Mouse (Mus musculus) layer of hippocampus, adult 2 months (tissue): Measurements from ENCODE around the gene Sqstm1. TPM values are rescaled to one million over a fixed set of nuclear protein-coding genes. Genes with fewer than 3 reads are reported as not detected.

Experiments
- DNase-seq, 2 experiments: peaks; one replicate each; pipeline ENCODE4 v3.0.0; 2022; ENCODE audit warnings: low spot score in 2 of 2
- H3K27ac ChIP-seq: fragments of 200-600 bp; 2 replicates; pipeline ENCODE4 v1.8.1; 2022
- H3K4me3 ChIP-seq: fragments of 200-600 bp; 2 replicates; pipeline ENCODE4 v1.8.1; 2022; ENCODE audit warnings: mild to moderate bottlenecking
- CTCF ChIP-seq: fragments of 200-600 bp; conservative IDR thresholded peaks from 2 replicates; pipeline ENCODE4 v1.8.1; 2022; ENCODE audit warnings: antibody characterized with exemption, mild to moderate bottlenecking, moderate library complexity
- total RNA-seq, 2 experiments: library from RNA; stranded (reverse); gene quantifications; 2 replicates each; pipeline ENCODE4 v1.2.3; 2021

Gene Sqstm1
- total RNA-seq, 2 experiments from 2014 or later: 444 to 465 TPM

DNA sequence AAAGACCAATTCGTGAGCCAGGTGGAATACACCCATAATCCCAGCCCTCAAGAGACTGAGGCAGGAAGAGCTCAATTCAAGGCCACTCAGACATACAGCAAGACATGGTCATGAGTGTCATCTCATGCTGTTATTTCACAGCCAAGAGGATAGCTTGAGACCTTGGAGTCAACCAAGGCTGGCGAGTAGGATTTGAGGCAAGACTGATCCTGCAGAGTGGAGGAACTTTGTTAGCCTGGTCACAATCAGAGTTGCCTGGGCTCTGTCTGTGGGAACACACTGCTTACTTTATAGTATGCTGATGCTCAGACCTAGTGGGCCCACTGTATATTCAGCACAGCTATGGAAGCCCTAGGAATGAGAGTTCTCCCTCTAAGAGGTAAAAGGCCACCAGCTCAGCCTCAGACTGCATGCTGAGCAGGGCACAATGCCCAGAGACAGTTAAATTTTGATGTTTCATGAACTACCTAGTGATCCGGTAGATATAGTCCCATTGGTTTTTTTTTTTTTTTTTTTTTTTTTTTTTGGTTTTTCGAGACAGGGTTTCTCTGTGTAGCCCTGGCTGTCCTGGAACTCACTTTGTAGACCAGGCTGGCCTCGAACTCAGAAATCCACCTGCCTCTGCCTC lies 12.3 kb downstream of the Sqstm1 start:
- no peak for TF ChIP-seq CTCF
- Histone ChIP-seq H3K4me3 (no peak overlapping the region), H3K27ac (no peak overlapping the region)
- DNase-seq: no peak

DNA sequence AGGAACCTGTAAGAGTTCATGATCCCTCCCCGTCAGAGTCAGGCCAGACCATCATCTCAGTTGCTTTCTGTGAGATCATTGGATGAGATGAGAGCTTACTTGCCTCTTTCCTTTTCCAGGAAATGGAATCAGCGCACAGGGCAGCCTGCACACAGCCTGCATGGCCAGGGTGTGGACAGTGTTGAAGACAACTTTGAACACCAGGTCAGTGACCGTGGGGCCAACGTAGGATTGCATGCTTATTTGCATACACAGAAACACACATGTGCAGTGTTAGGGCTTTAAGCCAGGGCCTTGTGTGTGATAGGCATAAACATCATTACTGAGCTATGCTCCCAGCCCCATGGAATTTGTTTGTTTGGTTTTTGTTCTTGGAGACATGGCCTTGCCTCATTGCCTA lies 13.1 kb downstream of the Sqstm1 start:
- TF ChIP-seq CTCF: no peak
- no peak for DNase-seq
- Histone ChIP-seq H3K4me3 (no peak overlapping the region), H3K27ac (no peak overlapping the region)

DNA sequence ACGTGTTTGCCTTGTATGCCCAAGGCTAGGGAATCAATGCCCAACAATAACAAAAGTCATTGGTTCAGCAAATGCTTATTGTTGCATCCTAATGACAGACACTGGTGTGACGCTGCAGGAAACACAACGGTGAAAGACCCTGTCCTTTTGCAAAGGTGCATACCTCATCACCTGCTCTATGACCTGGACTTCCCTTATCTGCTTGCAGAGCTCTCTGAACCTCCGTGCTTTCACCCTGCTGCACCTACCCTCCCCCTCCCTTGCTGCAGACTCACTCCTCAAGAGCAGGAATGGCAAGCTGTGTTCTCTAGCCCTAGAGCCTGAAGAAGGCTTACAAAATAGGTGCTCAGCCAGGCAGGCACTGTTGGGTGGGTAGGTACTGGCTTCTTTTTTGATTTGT lies 15.8 kb downstream of the Sqstm1 start:
- H3K4me3 ChIP-seq: no peak overlapping the region
- TF ChIP-seq CTCF: no peak
- H3K27ac ChIP-seq: no peak overlapping the region
- DNase-seq: no peak

DNA sequence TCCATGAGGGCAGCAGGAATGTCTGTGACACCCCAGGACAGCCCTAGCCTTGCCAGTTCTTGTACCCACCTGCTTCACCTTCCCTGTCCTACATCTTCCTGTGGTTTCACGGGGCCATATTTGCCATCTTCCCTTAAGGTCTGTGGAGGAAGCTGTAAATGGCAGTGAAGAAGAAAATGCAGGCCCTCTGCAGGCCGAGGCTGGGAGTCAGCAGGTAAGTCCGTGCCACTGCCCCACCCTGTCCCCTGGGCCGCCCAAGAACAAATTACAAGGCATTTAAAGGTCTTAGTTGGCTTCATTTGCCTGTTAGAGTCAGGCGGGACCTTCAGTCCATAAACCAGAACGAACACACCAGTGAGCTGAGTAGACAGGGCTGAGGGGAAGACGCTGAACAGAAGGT lies 16.6 kb downstream of the Sqstm1 start:
- TF ChIP-seq CTCF: no peak

DNA sequence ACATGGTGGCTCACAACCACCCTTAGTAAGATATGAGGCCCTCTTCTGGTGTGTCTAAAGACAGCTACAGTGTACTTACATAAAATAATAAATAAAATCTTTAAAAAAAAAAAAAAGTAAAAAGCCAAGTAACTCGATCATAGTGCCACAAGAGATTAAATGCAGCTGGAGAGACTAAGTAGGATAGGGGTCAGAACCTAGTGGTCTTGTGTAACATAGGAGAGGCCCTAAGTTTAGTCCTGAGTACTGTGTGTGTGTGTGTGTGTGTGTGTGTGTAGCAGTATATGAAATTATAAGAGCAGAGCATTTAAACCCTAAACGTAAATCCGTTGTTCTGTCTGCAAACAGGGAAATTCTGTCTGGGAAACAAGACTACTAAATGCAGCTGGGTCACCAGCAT lies 18.3 kb downstream of the Sqstm1 start:
- no peak overlapping the region for H3K4me3 ChIP-seq
- no peak for DNase-seq
- H3K27ac ChIP-seq: no peak overlapping the region
- no peak for TF ChIP-seq CTCF

More for the DNA sequence above, 16.6 kb downstream of the Sqstm1 start:
- no peak for DNase-seq
- Histone ChIP-seq H3K4me3 (no peak overlapping the region), H3K27ac (no peak overlapping the region)

DNA sequence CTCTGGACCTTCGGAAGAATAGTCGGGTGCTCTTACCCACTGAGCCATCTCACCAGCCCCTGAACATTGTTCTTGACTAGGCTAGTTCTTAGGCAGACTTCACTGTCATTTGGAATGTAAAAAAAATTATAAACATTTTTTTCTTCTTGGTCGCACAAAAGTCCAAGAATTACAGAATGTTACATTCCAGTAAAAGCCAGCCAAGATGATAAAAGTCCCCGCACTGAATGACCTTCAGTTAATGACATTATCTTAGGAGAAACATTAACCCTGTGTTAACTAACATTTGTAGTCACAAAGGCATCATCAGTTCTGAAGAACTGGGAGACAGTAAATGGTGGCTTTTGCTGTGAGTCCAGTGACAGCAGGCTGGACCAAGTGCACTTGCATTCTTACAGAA lies 20.3 kb downstream of the Sqstm1 start:
- no peak for DNase-seq
- Histone ChIP-seq H3K27ac (no peak overlapping the region), H3K4me3 (no peak overlapping the region)
- TF ChIP-seq CTCF: no peak

DNA sequence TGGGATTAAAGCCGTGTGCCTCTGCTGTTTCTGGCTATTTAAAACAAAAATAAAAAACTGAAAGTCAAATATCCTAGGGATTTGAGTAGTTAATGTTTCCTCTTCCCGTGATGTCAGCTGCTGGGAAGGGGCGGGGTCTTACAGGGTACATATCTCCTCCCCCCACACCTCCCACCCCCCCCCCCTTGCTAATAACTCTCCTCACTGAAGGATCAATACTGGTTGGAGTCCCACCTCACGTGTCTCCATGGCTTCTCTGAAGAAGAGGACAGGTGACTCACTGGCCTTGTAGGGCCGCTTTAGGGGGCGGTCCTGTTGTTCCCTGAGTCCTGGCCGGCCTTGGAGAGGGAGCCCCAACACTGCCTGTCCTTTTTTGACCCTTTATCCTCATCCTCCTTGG lies 21.9 kb downstream of the Sqstm1 start:
- H3K4me3 ChIP-seq: no peak overlapping the region
- H3K27ac ChIP-seq: no peak overlapping the region
- TF ChIP-seq CTCF: no peak
- DNase-seq: no peak

DNA sequence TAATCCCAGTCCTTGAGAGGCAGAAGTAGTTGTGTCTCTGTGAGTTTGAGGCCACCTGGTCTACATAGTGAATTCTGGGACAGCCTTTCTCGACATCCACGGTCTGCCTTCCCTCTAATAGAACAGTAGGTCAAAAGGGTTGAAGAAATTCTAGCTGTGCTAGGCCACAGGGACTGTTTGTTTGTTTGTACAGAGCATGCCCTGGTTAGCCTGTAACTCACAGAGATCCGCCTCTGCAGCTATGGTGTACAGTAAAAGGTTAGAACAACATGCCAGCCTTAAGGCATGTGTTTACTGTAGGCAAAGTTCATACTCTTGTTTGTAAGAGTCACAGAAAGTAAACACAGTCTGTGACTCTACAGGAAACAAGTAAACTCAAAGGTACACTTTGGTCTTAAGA lies 25.8 kb downstream of the Sqstm1 start:
- no peak for DNase-seq
- no peak overlapping the region for H3K27ac ChIP-seq
- no peak overlapping the region for H3K4me3 ChIP-seq
- TF ChIP-seq CTCF: no peak

DNA sequence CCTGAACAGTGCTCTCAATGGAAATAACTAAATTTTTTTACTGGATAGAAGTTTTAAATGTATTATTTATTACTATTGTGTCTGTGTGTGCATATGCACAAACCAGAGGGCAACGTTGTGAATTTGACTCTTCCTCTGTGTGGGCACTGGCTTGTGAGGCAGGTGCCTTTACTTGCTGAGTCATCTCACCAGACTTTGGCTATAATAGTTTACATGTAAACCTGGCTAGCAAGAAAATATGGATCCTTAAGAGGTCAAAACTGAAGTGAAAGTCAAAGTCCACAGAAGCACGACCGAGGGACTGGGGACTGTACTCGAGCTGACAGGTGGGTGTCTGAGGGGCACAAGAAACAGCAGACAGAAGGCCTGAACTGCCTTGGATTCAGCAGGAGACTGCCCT lies 27.9 kb downstream of the Sqstm1 start:
- Histone ChIP-seq H3K27ac (no peak overlapping the region), H3K4me3 (no peak overlapping the region)
- no peak for TF ChIP-seq CTCF

DNA sequence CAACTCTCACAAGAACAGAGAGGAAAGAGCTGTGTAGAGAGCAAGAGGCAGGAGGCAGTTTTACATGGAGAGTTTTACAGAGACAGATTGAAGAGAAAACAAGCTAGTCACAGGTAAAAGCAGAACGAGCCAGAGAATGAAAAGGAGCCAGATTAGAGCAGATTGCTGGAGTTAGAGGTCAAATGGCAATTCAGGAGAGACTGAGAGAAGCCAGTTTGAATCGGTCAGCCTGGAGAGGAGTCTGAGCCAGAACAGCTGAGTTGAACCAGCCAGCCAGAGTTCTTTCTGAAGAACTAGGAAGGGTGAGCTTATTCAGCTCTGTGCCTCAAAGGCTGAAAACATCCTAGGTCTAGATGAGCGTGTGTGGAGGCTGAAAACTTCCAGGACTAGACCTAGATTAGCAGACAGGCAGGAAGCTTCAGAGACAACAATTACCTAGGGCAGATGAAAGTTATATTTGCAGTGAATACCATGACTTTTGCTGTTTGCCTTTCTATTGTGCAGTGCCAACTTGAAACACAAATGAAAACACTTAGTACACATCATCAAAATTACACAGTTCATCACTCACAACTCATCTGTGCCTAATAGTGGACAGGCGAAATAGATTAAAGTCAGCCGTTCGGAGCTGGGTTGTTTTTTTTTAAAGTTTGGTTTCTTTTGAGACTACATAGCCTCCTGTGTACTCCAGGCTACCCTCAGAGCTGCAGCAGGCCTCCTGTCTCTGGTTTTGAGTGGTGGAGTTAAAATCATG lies 30.0 kb downstream of the Sqstm1 start:
- TF ChIP-seq CTCF: no peak
- DNase-seq: no peak
- Histone ChIP-seq H3K27ac (no peak overlapping the region), H3K4me3 (no peak overlapping the region)

More for the DNA sequence above, 27.9 kb downstream of the Sqstm1 start:
- no peak for DNase-seq

DNA sequence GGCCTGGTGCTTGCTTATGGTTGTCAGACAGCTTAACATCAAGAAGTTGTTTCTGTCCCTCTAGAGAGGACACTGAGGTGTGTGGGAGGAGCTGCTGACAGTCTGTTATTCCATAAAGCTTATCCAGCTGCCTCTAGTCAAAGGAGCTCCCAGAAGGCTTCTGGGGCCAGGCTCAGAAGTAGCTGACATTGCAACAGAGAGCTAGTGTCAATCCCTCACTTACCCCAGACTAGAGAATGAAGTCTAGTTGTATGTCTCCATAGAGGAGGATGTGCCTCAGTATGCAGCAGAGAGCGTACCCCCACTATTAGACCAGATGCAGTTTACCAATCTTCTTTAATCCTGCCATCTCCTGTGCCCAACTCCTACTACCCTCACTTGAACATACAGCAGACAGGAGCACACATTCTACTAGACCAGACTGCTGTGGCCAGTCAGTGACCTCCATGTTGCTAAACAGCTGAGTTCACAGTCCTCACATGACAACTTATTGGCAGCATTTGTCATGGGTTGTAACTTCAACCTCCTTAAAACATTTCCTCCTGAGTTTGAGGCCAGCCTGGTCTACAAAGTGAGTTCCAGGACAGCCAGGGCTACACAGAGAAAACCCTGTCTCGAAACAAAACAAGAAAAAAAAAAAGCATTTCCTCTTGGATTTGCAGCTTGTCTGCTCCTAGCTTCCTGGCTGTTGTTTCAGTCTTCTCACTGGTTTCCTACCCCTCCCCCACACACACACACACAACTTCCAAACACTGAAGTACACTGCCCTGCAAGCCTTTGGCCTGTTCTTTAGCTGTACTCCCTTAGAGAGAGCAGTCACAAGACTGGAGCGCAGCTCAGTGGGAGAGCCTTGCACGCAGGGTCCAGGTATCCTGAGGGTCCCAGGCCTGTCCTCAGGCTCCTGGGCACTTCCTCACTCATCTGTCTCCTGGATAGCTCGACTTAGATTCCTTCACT lies 31.8 kb downstream of the Sqstm1 start:
- no peak for TF ChIP-seq CTCF
- no peak for DNase-seq
- no peak overlapping the region for H3K4me3 ChIP-seq
- H3K27ac ChIP-seq: no peak overlapping the region

DNA sequence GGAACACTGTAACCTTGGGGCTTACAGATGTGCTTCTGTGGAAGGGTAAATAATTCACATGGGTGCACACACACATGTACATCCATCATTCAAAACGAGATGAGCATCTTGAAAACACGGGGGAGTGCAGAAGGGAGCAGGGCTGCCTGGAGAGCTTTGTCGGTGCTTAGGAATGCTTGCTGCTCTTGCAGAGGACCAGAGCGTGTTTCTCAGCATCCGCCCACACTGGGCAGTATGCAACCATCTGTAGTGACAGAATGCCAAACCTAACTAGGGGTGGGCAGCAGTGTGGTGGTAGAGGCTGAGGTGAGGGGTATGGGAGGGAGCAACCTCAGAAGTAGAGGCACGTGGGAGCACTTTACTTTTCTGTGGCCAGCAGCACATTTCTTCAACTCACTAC lies 33.5 kb downstream of the Sqstm1 start:
- no peak for TF ChIP-seq CTCF
- DNase-seq: no peak
- H3K27ac ChIP-seq: peak overlapping the region; percentile 32; the same call in 1 of the 2 replicates
- H3K4me3 ChIP-seq: no peak overlapping the region

DNA sequence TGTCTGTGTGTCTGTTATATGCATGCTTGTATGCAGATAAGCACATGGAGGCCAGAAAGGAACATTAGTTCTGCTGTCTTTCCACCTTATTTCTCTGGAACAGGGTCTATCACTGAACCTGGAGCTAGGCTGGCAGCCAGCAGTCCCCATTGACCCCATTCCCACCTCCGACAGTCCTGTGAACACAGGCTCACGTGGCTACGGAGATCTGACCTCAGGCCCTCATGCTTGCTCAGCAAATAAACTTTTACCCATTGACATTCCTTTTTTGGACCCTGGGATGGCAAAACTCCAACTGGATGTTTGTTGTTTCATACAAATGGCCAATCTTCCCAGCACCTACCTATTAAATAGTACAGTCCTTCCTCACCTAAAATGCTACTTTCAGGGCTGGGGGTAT lies 34.3 kb downstream of the Sqstm1 start:
- no peak overlapping the region; the same call in 1 of the 2 replicates for H3K27ac ChIP-seq
- TF ChIP-seq CTCF: no peak
- H3K4me3 ChIP-seq: no peak overlapping the region
- DNase-seq: no peak
